Mouse (Mus musculus) ES-Bruce4 (cell line): ENCODE measurements around the gene Ppp1r27.

Experiments
- CTCF ChIP-seq: IDR thresholded peaks from one replicate; pipeline ENCODE4 v1.8.1; 2011; ENCODE audit warnings: low read depth, low read length
- EP300 ChIP-seq: IDR thresholded peaks from 2 replicates; pipeline ENCODE4 v1.6.1; 2011; ENCODE audit warnings: low read depth, low read length; ENCODE audit not compliant: insufficient read depth
- POLR2A ChIP-seq: IDR thresholded peaks from one replicate; pipeline ENCODE4 v1.8.1; 2011; ENCODE audit warnings: low read length; ENCODE audit not compliant: insufficient read depth

DNA sequence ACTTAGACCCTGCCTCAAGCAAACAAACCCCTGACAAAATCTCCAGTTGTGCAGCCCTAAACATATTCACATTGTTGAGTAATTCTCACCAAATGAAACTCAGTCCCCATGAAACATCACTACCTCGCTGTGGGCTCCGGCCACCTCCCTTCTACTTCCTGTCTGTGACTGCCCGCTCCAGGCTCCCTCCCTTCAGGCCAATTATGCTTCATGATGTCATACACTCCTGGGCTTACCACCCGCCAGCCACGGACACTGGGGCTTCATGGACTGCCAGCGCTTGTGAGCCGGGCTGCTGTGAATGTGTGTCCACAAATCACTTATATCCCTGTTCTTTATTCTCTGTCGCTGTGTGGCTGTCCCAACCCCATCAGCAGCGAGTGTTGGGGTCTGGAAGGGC, 31.2 kb downstream of the Ppp1r27 start:
- TF ChIP-seq CTCF (no peak), POLR2A (no peak), EP300 (no peak)
